Mouse (Mus musculus) fat pad, adult 2 months (tissue): ENCODE data around the gene Cacna1b.

Experiments used
- DNase-seq: peaks from one replicate; pipeline ENCODE4 v3.0.0-alpha.2; 2011; ENCODE audit warnings: low read depth, low spot score; ENCODE audit errors: extremely low read depth

The Cacna1b gene

DNA sequence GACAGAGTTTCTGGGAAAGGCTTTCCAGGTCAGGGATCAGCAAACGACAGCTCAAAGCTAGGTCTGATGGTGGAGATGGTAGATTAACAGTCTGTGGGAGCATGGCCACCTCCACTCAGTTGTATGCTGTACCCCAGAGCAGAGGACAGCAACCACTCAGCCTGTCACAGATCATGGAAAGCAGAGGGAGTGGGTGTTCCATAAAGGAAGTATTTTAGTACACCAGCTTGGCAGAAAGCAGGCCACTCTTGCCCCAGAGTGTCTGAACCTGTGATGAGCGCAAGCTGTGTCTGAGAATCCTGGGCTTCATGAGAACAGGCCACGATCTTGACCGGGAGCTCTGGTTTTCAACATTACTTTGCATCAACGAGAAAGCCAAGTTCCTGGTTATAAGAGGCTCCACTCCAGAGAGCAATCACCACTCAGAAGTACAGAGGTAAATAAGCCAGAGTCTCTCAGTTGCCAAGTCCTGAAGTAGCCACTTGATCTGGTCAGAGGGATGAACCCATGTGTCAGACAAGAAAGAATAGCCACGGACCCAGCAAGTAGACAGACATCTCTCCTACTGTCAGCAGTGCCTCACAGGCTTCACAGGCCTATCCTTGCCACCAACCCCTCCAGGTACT is 103.7 kb downstream of the Cacna1b start:
- DNase-seq = no peak

DNA sequence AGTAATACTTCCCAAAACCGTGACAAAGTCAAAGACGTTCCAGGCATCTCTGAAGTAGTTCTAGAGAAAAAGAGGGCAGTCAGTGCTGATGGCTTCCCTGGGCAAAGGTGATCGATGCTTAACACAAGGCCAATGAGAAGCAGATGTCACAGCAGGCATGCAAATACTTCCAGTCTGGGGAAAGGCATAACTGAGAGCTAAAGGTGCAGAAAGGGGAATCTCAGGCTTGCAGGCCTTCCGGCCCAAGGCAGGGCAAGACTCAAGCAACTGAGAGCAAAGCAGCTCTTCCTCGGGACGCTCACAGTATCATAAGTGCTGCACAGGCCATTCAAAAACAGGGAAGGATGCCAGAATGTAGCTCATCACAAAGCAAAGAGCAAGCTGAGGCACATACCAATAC is 114.4 kb downstream of the Cacna1b start:
- DNase-seq = no peak

DNA sequence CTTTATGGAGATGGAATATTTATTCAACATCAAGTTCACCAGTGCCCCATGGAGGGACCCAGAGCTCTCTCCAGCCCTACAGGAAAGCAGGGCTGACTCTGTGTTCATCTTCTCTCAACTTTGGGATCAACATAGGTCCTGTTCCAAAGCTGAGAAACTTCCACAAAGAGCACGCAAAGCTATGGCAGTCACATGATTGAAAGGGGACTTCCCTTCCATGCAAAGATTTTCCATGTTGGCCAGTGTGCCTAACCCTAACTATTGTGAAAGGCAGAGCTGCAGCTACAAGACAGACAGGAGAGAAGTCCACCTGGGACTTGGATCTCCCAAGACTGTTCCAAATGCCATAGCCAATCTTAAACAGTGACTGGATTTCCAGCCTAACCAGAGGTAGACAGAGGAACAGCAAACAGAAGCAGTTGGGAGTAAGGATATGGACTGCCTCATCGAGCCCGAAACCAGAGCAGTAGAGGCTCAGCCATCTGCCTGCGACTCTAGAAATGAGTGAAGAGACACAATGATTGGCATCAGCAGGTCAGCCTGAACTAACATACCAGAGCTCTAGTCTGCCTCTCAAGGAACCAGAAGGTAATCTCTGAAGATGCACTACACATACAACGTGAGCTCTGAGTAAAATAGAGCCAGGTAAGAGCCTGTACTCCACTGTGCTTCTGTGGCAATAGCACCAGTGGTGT is 116.4 kb downstream of the Cacna1b start:
- DNase-seq = no peak

DNA sequence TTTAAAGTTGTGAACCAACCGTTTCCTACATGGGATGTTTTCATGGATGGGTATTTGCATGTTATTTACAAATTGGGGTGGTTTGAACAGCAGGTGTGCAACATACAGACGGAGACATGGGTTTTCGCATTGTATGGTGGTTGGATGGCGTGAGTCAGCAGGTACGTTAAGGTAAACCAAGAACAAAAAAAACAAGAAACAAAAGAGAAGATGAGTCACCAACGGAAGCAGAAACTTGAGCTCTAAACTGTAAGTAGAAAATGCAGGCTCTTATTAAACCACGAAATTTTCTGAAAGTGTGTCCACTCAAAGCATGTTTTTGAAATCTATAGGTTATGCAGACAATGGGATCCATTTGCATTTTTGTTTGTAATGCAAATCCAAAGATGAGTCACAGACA is 120.1 kb downstream of the Cacna1b start:
- no peak for DNase-seq

DNA sequence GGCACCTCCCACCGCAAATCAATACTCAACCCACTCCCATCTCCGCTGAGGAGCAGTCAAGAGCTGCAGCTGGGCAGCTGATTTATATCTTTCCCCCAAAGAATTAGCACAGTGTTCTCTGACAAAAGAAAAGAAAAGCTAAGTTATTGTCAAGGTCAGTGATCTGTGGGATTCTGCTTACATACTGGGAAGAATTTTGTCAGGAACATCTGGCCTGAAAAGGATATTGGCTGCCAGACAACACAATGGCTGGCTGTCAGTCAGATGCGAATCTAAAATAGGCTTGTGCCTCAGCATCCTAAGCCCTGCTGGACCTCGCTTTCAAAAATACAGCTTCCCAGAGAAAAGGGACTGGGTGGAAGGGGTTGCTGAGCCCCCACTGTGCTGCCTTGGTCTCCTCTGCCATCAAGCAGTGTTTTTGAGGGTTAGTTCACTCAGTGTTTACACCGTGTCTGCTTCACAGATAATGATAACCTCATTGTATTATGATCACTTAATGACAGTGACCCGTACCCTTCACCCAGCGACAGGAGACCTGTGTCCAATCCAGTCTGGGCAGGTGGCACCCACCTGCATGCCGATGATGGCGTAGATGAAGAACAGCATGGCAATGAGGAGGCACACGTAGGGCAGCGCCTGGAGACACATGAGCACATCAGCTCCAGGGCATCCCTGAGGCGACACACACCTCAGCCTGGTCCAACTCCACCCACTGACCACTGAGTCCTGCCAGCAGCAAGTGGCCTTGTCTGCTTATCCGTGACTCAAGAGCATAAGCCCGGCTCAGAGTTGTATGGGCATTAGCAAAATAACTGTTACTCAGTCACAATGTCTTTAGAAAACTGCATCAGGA is 124.6 kb downstream of the Cacna1b start:
- DNase-seq = no peak

DNA sequence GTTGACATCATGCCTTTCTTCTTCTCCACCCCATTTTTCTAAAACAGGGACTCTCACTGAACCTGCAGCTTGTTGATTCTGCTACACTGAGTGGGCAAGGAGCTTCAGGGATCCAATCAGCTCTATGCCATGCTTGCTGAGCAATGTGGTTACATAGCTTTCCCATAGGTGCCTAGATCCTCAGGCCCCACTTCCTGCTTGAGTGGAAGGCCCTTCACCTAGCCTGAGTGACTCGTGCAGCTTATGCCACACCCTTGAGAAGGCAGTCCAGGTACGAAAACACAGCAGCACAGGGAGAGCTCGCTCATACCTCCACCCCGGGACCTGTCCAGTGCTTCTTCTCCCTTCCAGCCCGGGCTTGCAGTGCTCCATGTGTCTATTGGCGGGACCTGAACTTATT is 129.3 kb downstream of the Cacna1b start:
- DNase-seq = no peak

DNA sequence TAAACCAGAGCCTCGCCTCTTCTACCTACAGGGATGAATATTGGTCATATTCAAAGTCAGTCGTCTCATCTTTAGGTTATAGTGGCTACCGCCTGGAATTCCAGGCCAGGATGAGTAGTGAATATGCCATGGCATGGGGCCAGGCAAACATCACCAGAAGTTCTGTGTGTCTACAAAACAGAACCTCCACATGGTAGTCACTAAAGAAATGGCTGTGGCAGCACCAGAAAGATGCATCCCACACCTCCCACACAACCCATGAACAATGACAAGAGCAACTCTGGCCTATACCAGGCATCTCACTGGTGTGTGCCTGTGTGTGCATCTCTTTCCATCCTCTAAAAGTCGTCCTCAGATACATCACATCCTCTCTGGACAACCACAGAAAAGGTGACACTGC is 145.8 kb downstream of the Cacna1b start:
- DNase-seq = no peak

DNA sequence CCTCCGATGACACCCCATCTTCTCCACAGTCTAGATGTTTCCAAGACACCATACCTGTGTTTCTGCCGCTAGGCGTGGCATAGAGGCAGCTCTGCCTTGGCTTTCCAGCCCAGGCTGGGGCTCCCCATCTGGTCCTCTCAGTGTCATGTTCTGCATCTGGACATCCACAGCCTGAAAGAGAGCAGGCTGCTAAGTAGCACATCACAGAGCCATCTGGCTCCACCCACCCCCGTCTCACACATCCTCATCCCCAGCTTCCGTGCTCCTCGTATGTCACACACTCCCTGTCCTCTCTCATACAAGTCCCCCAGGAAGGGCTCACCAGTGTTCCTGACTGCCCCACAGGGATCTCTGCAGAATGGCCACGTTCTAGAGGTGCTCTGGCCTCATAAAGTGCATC is 153.2 kb downstream of the Cacna1b start:
- no peak for DNase-seq

DNA sequence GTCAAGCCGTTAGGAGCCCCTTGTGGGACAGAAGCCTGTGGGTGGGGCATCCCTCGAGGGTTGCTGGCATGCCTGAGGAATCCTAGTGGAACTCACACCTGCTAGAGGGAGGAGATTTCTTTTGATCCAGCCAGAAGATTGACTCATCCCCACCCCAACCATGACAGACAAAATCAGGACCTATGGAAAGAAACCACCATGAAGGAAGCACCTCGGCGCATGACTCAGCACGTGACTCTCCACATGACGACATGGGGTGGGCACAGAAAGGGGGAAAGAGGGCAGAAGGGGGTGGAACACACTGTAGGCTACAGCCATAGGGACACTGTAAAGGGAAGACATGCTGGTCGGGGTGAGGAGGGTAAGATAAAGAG is 154.2 kb downstream of the Cacna1b start:
- DNase-seq = no peak

DNA sequence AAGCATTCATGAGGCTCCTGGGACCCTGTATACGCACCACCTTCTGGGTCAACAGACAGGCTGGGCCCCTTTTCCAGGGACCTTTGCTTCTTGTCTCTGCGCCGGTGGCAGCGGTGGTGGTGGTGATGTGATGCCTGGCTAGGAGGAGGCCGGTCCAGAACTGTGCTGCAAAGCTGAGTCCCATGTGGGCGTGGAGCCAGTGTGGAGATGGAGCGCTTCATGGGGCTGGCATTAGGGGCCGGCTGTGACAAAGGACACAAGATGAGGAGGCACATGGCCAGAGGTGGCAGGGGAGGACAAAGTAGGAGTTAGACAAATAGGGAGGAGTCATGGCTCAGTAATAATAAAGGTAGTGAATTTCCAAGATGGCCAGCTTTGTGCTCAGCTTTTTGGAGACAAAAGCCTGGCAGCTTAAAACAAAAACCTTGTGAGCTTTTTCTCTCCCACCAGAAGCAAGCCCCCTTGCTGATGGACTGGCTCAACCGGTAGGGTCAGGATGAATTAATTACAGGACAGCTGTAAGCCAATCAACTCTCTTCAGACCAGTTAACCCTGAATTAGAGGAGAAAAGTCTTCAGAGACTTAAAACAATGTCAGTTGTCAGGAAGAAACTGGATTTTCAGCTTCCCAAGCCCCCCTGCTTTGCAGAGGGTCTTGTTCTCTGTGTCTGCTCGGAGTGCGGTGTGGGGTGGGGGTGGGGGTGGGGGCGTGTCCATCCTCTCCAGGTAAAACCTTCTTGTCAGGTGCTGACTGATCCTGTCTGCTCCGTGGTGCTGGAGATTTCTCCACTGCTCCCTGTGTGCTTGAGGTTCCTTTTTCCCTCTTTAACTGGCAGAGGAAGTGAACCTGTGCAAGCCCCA is 154.8 kb downstream of the Cacna1b start:
- DNase-seq = no peak

DNA sequence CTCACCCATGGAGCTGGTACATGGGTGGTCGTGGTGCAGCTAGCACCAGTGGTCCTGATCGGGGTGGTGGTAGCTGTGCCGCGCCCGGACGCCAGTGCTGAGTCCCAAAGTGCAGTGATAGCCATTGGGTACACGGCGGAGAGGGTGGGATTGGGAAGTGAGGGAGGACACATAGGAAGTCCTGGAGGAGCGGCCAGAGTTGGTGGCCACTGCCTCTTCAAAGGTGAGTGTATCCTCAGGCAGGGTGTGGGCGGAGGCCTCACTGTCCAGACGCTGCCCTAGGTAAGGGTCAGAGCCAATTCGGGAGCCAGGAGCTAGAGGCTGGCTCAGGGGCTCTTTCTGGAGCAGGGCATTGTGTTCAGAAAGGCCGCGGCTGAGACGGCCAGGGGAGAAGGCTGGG is 156.4 kb downstream of the Cacna1b start:
- DNase-seq = no peak

DNA sequence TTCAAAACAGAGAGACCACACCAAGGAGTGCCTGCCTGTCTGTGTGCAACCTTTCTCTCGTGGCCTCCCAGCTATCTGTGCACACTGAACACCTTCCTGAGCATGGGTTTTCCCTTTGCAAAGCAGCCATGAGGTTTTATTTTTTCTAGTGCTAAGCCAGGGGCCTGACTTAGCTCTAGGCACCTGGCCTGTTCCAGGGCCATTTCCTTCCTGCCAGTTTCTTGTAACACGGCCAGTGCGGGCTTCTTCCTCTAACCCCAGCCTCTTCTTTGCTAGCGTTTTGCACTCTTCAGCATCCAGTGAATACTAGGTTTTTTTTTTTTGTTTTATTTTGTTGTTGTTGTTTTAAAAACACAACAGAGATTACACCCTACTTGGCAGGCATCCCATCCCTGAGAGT is 157.9 kb downstream of the Cacna1b start:
- DNase-seq = no peak

DNA sequence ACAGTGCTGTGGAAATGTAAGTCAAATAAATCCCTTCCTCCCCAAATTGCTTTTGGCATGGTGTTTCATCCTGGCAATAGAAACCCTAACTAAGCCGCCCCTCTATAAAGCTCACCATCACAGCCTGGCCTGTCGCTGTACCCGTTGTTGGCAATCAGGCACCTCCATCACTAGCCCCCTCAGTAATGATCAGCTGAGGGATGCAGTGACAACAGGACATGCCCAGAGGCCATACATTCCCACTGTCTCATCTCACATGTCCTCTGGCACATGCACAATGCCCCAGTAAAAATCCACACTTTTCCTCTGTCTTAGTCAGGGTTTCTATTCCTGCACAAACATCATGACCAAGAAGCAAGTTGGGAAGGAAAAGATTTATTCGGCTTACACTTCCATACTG is 173.5 kb downstream of the Cacna1b start:
- DNase-seq = no peak

DNA sequence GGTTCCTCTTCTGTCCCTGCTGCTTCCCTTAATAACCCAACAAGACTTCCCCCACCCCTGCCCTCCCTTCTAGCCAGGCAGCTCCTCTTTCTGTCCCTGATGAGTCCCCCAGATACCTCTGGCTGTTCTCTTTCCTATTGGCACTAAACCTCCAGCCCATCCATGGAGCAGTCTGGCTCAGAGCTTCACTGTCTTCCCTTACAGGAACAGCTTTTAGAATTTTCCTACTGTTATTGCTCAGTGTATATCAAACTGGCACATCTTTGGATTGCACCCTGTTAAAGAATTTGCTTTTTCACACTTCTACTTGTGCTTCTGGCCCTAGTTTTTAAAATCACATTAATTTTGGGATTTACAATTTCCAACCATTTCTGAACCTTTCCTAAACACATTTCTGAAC is 175.0 kb downstream of the Cacna1b start:
- DNase-seq = no peak

DNA sequence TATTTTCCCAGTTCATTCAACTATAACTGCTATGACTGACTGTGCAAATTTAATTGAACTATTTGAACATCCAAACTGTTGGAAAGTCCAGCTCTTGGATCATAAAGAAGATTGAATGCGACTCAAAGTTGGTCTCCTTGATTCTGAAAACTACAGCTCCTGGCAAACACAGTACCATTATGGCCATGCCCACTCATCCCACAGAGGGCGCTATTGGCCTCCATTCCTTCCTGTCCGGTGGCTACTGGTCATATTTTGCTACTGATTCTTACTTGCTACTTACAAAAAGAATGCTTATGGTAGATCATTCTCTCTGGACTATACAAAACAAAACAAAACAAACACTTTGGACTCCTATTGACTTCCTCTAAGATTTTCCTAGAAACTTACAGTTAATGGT is 188.3 kb downstream of the Cacna1b start:
- no peak for DNase-seq

DNA sequence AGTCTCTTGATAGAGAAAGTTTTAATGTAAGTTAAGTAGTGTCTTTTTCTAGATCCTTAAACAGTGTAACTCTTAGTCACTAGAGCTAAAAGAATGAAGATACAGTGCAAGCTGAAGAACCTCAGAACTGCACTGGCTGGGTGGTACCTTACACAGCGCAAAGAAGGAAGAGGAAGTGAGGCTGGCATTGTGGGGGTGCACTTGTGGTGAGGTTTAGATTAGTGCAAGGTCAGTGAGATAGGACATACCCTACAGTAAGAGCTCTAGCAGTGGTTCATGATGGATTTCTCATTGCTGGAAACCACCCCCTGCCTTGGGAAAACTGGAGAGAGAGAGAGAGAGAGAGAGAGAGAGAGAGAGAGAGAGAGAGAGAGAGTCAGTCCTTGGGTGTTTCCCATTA is 192.0 kb downstream of the Cacna1b start:
- DNase-seq = no peak

DNA sequence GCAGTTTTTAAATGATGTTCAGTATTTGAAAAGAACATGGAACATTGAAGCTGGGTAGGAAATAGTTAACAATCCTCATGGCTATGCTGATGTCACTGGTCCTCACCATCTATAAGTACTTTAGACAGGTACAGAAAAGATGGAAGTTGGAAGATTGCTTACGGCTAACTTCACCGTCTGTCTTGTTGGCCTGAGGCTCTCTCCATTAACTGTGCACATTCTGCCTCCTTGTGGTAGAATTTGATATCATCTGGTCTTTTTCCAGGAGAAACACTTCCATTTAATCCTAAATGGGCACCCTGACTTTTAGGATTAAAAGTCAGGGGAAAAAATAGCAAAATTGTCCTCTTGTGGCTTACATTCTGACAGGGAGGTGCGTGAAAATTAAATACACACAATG is 194.4 kb downstream of the Cacna1b start:
- DNase-seq = no peak

DNA sequence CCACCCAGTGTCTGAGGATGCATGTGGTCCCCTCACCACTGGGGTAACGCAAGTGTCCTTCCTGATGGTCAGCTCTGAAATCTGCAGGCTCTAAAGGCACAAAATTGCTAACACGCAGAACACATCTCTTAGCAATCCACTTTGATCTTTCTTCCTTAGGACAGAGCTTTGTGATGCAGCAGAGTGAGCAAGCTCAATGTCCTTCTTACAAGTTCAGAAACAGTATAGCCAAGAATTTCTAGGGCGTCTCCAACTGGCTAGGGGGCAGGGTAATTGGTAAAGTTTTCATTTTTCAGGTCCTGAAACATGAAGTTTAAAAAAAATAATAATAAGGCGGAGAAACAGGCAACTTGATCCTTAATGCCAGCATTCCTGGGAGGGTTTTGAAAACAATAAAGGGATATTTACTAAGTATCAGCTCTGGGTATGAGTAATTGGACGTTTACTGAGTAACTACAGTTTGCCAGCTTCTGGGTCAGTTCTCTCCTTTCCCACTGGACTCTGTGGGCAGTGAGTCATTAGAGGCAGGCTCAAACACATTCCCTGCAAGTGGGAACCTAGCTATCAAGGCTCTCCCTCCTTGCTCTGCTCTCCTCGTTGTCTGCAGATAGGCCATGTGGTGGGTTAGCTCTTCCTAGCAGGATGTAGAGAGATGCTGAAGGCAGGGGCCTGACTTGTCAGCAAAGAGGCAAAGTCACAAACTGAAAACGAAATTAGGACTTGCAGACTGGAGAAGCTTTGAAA is 200.2 kb downstream of the Cacna1b start:
- DNase-seq = no peak

DNA sequence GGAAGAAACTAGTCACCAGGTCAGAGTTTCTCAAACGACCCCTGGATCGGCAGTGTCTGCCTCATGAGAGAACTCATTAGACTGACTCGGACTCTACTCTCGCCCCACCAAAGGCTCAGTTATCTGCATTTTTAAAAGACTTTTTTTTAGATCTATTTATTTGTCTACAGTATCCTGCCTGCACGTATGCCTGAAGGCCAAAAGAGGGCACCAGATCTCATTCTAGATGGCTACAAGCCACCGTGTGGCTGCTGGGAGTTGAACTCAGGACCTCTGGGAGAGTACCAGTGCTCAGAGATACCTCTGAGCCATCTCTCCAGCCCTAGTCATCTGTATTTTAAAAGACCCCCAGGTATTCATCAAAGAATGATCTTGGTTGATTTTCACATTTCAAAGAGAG is 201.0 kb downstream of the Cacna1b start:
- DNase-seq = no peak

DNA sequence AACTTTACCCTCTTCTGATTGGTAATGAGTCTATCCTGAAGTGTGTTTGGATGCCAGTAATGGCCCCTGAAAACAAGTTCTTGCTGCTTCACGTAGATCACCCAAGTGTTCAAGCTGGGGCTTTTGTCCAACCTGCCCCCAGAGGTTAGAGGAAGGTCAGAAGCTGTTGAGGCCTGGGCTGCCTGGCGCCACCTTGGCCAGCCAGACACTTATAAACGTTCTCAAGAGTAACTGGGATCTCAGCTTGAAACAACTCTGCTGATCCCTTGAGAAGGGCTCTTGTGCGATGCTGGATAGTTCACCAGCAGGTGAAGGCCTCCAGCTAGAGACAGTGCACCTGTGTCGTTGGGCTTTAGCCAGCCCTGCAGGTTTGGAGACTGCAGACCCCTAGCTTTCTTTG is 202.8 kb downstream of the Cacna1b start:
- no peak for DNase-seq

DNA sequence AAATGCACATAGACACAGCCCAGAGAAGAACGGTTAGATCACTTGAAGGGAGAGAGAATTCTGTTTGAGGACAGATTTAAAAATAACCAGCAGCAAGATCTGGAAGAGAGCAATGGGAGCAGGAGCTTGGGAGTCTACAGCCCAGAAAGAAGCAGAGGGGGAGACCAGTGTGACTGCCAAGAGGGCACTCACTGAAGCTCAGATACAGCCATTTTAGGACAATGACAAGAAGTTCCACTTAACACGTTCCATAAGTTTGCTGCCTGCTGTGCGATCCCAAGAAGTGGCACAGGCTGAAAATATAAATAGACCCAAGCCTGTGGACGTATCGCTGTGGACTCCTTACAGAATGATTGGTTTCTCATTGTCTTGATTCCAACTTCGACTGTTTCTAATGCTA is 206.6 kb downstream of the Cacna1b start:
- no peak for DNase-seq
